Mouse (Mus musculus): Measurements from ENCODE around the gene Zbtb20.

DNA sequence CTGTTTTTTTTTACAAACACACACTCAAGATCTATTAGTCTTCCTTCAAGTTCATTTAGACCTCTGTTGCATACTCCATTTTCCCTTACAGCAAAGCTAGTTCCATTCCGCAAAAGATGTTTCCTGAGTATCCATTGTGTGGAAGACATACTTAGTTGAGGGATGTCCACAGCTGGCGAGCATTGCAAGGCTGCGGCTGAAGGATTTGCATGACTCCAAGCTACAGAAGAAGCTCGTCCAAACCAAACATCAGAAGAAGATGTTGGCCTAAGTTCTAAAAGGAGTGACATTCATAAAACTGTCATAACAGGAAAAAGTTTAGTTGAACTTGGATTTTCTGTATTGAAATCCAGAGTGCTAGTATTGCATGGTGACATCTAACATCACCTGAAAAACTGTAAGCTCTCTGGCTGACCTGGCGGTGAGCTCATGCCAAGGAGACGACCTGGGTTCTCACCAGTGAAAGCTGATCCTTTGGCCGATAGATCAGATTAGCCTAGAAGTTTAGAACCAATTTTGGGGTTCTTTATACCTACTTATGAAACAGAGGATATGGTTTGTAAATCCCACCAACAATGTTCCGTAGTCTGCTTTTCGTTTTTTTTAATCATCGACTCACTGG, 665.0 kb downstream of the Zbtb20 start:
- TF ChIP-seq TAL1 (IDR thresholded peaks at IDR 0.05; ENCODE audit: low read length): no peak
- TF ChIP-seq GATA1 (IDR thresholded peaks at IDR 0.05; ENCODE audit: low read length): no peak

All from erythroblast, embryonic 14.5 days (primary cell).